Mouse (Mus musculus) cerebellum, postnatal 36 days (tissue): Measurements from ENCODE around the gene Klhl12.
"Not testable (repeated sequence)": the region's sequence is repeated elsewhere in the genome, so short reads cannot be mapped to it uniquely, and the experiment has no call there.

ENCODE experiments used
- DNase-seq, 2 experiments: peaks; one replicate each; pipeline ENCODE4 v3.0.0; 2021 to 2022; ENCODE audit warnings: mixed read lengths in 2 of 2

Klhl12 gene

DNA sequence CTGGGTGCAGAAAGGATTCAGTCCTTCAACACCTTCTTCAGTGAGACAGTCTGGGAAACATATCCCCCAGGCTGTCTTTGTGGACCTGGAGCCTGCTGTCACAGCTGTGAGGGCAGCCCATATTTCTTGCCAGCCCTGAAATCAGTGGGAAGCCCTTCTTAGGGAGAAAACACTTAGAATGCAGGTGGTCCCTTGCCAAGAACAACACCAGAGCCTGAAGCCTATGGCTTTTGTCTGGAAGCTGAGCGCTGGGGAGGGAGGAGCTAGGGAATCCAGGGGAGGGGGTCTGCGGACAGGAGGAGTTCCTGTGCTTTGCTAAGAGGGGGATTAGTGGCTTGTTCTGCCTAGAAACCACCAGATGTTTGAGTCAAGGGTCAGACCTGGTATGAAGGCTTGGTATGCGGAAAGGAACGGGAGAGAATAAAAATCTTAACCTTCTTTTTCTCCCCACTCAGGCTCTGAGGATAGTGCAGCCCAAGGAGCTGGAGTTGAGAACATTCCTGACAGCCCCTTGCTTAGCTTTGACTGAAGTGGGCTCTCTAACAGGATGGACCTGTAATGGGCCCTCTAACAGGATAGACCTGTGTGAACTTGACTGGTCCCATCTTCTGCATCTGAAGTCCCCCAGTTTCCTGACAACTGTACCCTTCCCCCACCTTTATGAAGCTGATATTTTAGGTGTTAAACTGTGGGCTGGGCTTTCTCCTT is 61.3 kb downstream of the Klhl12 start:
- DNase-seq: no peak

- not testable (repeated sequence) for DNase-seq
These were observed 62.5 kb downstream of the Klhl12 start for GRCm38 (mm10) chr1:134517841-134518240.

- DNase-seq: peak; percentile 78 to 81
These were observed 63.3 kb downstream of the Klhl12 start for GRCm38 (mm10) chr1:134518677-134519076.

DNA sequence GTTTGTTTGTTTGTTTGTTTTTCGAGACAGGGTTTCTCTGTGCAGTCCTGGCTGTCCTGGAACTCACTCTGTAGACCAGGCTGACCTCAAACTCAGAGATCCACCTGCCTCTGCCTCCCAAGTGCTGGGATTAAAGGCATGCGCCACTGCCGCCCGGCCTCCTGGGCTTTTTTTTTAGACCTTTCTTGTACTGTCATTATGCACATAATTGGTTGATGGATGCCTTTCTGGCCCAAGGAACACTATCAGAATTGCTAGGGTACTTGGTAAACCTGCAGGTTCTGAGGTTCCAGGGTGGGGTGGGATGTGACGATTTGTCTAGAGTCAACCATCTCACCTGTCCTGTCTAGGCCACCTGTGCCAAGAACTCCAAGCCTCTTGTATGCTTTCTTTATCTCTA is 63.9 kb downstream of the Klhl12 start:
- not testable (repeated sequence) for DNase-seq

DNA sequence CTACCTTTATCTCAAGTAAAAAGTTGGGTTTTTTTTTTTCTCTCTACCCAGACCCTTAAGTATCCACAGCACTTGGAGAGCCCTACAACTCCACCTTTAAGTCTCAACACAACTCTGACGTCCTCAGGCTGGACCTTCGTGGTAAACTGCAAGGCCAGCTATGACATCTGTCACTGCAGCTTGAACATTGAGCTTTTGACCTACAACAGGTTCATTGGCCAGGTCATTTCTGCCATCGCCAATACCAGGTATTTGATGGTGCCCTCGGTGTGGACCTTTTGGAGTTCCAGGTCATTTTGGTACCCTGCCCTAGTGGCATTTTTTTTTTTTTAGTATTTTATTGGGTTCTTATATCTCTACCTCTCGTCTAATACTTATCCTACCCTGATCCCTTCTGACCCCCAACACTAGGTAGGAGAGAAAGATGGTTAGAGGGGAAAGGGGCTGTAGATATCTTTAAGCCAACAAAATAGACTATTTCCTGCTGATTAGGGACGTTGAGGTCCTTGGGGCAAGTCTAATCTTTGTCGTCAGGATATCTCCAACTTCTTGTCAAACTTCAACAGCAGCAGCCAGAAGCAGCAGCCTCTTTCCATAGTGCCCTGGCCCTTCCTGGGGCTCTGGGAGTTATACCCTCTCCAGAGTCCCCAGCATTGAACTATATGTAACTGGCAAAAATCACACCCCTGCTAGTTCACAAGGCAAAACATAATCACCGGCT is 64.8 kb downstream of the Klhl12 start:
- DNase-seq: no peak

DNA sequence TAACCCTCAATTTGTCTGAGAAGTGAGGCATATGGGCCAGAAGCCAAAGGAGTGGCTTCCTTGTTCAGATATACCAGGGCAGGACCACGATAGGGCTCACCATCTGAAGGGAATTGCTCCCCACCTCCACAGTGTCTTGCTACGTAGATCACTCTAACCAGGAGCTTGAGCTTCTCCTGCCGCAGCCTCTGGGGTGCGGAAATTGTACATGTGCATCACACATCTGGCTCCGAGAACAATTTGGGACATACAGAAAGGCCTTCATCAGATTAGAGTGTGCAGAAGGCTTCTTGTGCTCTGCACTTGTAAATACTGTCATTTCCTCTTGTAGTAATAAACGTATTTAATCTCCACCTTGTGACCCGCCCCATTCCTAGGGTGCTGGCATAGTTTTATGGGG is 65.8 kb downstream of the Klhl12 start:
- DNase-seq: no peak

- DNase-seq: no peak
These were observed 67.0 kb downstream of the Klhl12 start for GRCm38 (mm10) chr1:134522325-134522724.

- DNase-seq: no peak
These were observed 69.1 kb downstream of the Klhl12 start for GRCm38 (mm10) chr1:134524424-134524823.

- no peak for DNase-seq
These were observed 69.7 kb downstream of the Klhl12 start for GRCm38 (mm10) chr1:134525015-134525414.

DNA sequence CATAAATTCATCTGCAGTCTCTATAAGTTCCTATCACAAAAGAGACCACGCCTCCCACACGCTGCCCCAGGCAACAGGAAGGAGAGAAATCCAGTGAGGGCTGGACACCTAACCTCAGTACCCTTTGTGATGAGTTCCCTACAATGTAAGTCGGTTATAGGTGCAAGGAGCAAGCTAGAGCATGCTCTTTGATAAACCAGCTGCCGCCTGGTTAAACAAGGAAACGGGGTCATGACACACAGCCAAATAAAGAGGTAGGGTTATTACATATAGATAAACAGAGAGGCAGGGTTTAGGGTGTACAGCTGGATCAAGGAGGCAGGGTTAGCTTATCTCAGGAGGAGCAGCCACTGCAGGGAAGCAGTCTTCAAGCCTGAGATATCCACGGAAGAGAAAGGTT is 71.4 kb downstream of the Klhl12 start:
- no peak for DNase-seq

DNA sequence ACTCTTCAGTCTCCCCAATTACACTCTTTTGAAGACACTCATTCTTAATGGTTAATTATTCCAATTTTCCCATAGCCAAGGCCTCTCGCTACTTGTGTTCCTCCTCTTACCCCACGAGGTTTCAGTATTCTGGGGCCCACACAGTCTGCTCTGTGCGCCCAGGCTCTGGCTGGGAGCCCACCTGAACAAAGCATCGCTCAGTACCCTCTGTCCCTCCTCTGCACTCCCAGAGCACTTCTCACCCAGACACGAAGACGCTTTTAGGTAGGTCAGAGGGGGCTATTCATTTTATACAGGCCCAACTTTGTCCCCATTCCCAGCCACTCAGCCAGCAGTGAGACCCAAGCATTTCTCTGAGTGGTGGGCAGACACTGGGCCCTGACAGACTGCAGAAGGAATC is 75.3 kb downstream of the Klhl12 start:
- no peak for DNase-seq

DNA sequence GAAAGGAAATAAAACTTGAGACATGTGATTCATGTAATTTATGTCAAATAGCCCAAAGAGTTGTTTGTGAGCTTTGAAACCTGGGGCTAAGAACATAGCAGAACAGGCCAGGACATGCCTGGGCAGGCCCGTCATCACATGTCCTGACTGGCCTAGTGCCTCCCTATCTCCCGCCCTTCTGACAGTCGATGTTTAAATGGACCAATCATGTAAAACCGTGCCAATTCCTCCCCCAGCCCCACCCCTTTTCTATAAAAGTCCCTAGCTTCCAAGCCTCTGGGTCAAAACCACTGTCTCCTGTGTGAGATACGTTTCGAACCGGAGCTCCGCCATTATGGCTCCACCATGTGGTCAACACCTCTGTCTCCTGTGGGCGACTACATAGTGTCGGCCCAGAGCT is 78.4 kb downstream of the Klhl12 start:
- not testable (repeated sequence) for DNase-seq

DNA sequence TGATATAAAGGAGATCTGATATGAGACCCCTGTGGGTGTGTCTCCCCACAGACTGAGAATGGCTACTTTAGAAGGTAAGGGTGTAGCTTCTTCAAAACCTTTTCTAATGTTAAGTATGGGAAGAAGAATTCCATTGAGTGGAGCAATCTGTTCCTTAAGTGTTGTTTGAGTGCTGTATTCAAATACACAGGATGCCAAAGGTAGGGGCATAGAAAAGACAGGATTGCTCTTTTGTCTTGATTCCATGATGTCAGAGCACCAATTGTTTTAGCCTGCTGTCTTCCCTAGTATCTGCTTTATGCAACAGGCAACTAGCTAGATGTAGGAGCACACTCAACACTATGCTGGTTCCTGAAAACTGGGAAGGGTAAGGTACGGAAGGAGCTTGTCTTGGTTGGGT is 79.7 kb downstream of the Klhl12 start:
- DNase-seq: no peak

GRCm38 (mm10) chr1:134535513-134535912 is 80.2 kb downstream of the Klhl12 start:
- DNase-seq: no peak

DNA sequence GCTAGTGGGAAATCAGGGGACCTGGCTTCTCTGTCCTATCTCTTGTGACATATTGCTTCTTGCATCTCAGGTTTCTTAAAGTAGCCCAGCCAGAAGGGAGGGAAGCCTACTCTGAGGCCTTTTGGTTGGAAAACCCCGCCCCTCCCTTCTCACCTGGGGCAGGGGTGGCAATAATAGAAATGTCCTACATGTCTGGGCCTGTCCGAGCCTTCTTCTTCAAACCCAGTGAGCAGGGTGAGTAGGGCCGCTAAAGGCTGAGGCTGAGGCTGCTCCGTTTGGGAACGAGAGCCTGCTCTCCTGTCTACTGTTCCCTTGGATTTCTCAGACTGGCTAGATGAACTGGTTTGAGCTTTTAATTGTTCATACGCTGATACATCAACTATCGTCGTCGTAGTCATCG is 85.3 kb downstream of the Klhl12 start:
- DNase-seq: no peak
